Mouse (Mus musculus) olfactory bulb, adult 2 months (tissue): Measurements from ENCODE around the gene Txnrd1. TPM values are rescaled to one million over a fixed set of nuclear protein-coding genes. Genes with fewer than 3 reads are reported as not detected.
A peak's percentile ranks its signal among the peaks of the same experiment; 100 is the strongest.

Experiments used
- H3K27ac ChIP-seq: fragments of 200-500 bp; 2 replicates; pipeline ENCODE4 v1.5.1; 2012; ENCODE audit warnings: low read depth, low read length; ENCODE audit not compliant: insufficient read depth
- H3K4me1 ChIP-seq: fragments of 200-500 bp; 2 replicates; pipeline ENCODE4 v1.6.1; 2012; ENCODE audit warnings: low read length; ENCODE audit not compliant: control insufficient read depth, insufficient read depth
- H3K4me3 ChIP-seq: fragments of 200-500 bp; 2 replicates; pipeline ENCODE4 v1.5.1; 2012; ENCODE audit warnings: mild to moderate bottlenecking, low read depth, low read length, moderate library complexity; ENCODE audit not compliant: insufficient read depth
- CTCF ChIP-seq: fragments of 200-500 bp; IDR thresholded peaks from 2 replicates; pipeline ENCODE4 v1.5.1; 2012; ENCODE audit warnings: low read depth, mild to moderate bottlenecking, low read length, moderate library complexity; ENCODE audit not compliant: insufficient read depth
- POLR2A ChIP-seq: fragments of 200-500 bp; IDR thresholded peaks from 2 replicates; pipeline ENCODE4 v1.6.1; 2012; ENCODE audit warnings: mild to moderate bottlenecking, low read depth, low read length, moderate library complexity; ENCODE audit not compliant: insufficient read depth
- WGBS: fragments of 180-500 bp; shearing (Covaris S2); methylation state at CpG from one replicate; pipeline ENCODE4 v1.1.7; 2018; 5-methylcytosine and 5-hydroxymethylcytosine counted together
- polyA plus RNA-seq: library from polyadenylated mRNA; stranded (reverse); fragments of >200 nt; gene quantifications from 2 replicates; pipeline ENCODE4 v1.2.4, GENCODE M21; 2012; ENCODE audit warnings: low replicate concordance; ENCODE audit not compliant: missing spikeins, insufficient read depth, insufficient read length

Gene Txnrd1
- polyA plus RNA-seq, 1 experiment: not detected

- Histone ChIP-seq H3K27ac (no peak overlapping the region), H3K4me1 (0 out of 2 replicates have a peak, but pooled peaks cover 3% of the 10 kb centered on the region), H3K4me3 (no peak overlapping the region)
- 0 out of 2 replicates have a peak, but pooled peaks have one; percentile 11 for TF ChIP-seq CTCF
- TF ChIP-seq POLR2A: no peak
- 72% methylated on average over 3 of the region's 3 CpGs for WGBS
Observed at GRCm38 (mm10) chr10:82910198-82910597, 76.4 kb downstream of the Txnrd1 start.

DNA sequence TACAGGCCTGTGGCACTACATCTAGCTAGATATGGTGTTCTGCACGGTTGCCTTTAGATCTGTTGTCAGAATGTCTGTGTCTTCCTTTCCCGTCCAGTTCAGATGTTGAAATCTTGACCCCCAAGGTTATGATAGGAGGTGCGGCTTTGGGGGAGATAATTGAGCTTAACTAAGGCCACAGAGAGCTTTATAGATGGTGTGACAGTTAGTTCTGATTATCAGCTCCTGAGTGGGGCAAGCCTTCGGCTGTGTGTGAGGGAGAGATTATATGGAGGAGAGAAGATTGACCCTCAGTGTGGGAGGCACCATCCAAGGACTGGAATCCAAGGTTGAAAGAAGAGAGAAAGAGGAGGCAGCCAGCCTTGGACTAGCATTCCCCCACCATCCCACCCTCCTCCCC, 79.5 kb downstream of the Txnrd1 start:
- WGBS: 91% methylated on average over 4 of the region's 4 CpGs
- TF ChIP-seq CTCF (no peak), POLR2A (no peak)
- H3K27ac ChIP-seq: no peak overlapping the region
- H3K4me3 ChIP-seq: no peak overlapping the region
- 0 out of 2 replicates have a peak, but pooled peaks cover 3% of the 10 kb centered on the region for H3K4me1 ChIP-seq

- H3K4me3 ChIP-seq: no peak overlapping the region
- H3K4me1 ChIP-seq: 0 out of 2 replicates have a peak, but pooled peaks cover 3% of the 10 kb centered on the region
- WGBS: 94% methylated on average over 6 of the region's 6 CpGs
- TF ChIP-seq POLR2A: no peak
- TF ChIP-seq CTCF: no peak
- H3K27ac ChIP-seq: no peak overlapping the region
Observed at GRCm38 (mm10) chr10:82913772-82914171, 80.0 kb downstream of the Txnrd1 start.

- WGBS: 77% methylated on average over 2 of the region's 2 CpGs
- no peak for TF ChIP-seq POLR2A
- TF ChIP-seq CTCF: no peak
- Histone ChIP-seq H3K4me1 (peaks cover 10% of the 10 kb centered on the region), H3K4me3 (no peak overlapping the region), H3K27ac (no peak overlapping the region)
Observed at GRCm38 (mm10) chr10:82918675-82919074, 84.9 kb downstream of the Txnrd1 start.

DNA sequence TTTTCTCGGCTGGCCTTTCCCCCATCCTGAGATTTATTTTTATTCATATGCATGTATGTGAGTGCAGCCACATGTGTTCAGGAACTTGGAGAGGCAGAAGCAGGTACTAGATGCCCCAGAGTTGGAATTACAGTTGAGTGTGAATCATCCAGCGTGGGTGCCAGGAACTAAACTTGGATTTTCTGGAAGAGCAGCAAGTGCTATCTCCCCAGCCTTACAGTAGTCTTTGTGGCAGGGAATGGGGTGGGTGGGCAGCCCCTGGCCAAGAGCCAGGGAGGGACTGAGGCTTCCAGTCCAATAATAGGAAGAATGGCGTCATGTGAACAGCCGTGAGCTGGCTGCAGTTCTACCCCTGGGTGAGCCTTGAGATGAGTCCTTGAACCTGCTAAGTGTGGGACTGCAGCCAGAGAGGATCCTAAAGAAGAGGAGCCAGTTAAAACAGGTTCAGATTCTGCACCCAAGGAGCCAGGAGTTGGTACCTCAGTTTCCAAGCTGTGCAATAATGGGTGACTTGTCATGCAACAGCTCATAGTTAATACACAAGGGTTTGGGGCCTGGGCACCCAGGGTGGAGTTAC, 85.7 kb downstream of the Txnrd1 start:
- TF ChIP-seq CTCF (no peak), POLR2A (no peak)
- 49% methylated on average over 4 of the region's 4 CpGs for WGBS
- Histone ChIP-seq H3K4me3 (no peak overlapping the region), H3K4me1 (peaks cover 10% of the 10 kb centered on the region), H3K27ac (peak overlapping the region; percentile 73)

GRCm38 (mm10) chr10:82923547-82923946, 89.8 kb downstream of the Txnrd1 start:
- H3K4me1 ChIP-seq: peaks cover 15% of the 10 kb centered on the region
- H3K27ac ChIP-seq: no peak overlapping the region
- 73% methylated on average over 3 of the region's 3 CpGs for WGBS
- no peak overlapping the region for H3K4me3 ChIP-seq
- TF ChIP-seq CTCF: no peak
- no peak for TF ChIP-seq POLR2A

- TF ChIP-seq CTCF (no peak), POLR2A (no peak)
- H3K4me1 ChIP-seq: peaks cover 9% of the 10 kb centered on the region
- 97% methylated on average over 2 of the region's 2 CpGs for WGBS
- H3K4me3 ChIP-seq: no peak overlapping the region
- H3K27ac ChIP-seq: no peak overlapping the region
Observed at GRCm38 (mm10) chr10:82924750-82925149, 91.0 kb downstream of the Txnrd1 start.

- Histone ChIP-seq H3K4me1 (peaks cover 6% of the 10 kb centered on the region), H3K27ac (no peak overlapping the region), H3K4me3 (no peak overlapping the region)
- 76% methylated on average over 2 of the region's 2 CpGs for WGBS
- no peak for TF ChIP-seq POLR2A
- TF ChIP-seq CTCF: no peak
Observed at GRCm38 (mm10) chr10:82925624-82926023, 91.9 kb downstream of the Txnrd1 start.

DNA sequence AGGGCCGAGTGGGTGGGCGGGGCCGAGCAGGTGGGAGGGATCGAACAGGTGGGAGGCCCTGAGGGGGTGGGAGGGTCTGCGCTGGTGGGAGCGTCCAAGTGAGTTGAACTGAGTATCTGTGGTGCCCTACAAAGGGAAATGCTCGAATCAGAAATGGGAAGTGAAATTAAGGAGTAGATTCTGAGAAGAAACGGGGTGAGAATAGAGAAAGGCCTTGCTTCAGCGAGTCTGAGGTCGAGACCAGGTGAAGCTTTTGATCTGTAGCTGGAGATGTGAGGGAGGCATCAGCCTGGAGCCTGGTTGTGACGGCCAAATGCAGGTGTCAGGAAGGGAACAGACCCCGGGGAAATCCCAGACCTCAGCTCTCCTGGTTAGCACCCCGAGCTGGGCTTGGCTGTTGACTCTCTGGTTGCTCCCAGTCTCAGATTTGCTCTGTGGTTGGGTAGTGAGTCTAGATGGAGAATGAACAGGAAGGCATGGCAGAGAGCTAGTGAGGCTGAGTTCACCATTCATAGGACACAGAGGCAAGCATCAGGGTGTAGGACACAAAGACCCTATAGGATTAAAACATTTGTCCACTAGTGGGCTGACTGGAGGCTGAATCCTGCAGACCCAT, 101.4 kb downstream of the Txnrd1 start:
- Histone ChIP-seq H3K27ac (no peak overlapping the region), H3K4me3 (no peak overlapping the region), H3K4me1 (no peaks in the 10 kb centered on the region)
- no peak for TF ChIP-seq POLR2A
- TF ChIP-seq CTCF: no peak
- 96% methylated on average over 13 of the region's 13 CpGs for WGBS
